Mouse (Mus musculus) left cerebral cortex, postnatal 10 days (tissue): ENCODE data around the gene Nadsyn1. TPM values are rescaled to one million over a fixed set of nuclear protein-coding genes. Genes with fewer than 3 reads are reported as not detected.

ENCODE experiments used
- DNase-seq, 2 experiments: peaks; one replicate each; pipeline ENCODE4 v3.0.0; 2021 to 2022; ENCODE audit warnings: low spot score in 2 of 2, mixed read lengths in 1 of 2; ENCODE audit errors: extremely low spot score in 1 of 2
- intact Hi-C: fragments of 180-260 bp; cut with DNase I; formaldehyde crosslinking; loops from one replicate; pipeline ENCODE4 v1.15.1; 2025
- total RNA-seq, 2 experiments: library from RNA; stranded (reverse); gene quantifications; 2 replicates each; pipeline ENCODE4 v1.2.3; 2021

The Nadsyn1 gene
- total RNA-seq, result 1 to 10 TPM; 4.3 to 5.2 TPM

DNA sequence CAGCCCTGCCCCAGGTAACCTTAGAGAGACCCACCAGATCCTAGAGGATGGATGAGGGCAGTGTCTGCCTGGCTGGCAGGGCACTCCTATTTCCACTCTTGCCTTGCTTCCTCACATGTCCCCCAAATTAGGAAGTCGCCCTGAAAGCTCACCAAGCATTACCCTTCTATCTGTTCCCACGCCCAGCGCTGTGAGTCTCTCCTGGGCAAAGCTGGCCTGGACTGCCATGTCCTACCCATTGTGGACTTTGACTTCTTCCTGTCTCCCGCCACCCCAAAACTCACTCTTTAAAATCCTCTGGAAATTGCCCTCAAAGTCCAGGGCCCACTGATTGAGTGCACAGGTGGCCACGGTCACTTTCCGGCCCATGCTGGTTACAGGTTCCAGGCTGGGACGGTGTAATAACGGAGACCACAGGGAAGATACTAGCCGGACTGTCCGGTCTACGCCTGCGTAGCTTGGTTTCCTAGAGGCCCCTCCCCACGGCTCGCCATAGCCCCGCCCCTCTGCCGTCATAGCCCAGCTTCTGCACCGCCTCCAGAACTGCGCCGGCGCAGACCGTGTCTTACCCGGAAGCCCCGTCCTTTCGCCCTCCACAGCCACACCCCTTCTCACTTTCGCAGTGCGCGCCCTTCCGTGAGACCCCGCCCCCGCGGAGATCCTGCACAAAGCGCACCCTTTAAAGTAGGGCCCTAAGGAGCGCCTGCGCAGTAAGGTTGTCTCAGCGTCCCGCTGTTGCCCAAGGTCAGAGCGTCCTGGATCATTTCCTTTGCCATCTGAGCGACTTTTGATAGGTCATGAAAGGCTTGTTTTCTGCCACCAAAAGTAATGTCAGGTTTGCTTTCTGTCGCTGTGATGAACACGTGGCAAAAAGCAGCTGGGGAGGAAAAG is at the start of gene Nadsyn1, which contains the start of gene Dhcr7:
Gene Nadsyn1 (minus strand): TSS at position 475 of the 891 bp plus-strand sequence.
Gene Dhcr7 (plus strand): TSS at position 771 of the 891 bp plus-strand sequence.
- intact Hi-C loops, result no loop called here
- peak; percentile 98 to 100 for DNase-seq

DNA sequence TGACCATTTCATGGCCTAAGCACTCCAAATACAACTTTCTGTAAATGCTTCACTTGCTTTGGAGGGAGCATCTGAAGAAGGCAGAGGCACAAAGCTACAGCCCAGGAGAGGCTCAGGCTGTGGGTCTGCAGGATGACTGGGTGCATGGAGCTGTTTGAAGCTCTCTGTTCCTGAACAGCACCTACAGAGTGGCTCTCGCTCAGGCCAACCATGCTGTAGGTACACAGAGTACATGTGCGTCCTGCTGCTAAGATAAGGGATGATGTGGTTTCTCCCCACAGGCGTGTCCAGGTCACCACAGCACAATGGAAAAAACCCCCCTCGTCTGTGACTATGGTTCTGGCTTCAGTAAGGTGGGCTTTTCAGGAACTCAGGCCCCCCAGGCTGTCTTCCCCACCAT is 46.2 kb upstream of the Nadsyn1 start:
- no peak for DNase-seq
- intact Hi-C loops, result no loop called here

DNA sequence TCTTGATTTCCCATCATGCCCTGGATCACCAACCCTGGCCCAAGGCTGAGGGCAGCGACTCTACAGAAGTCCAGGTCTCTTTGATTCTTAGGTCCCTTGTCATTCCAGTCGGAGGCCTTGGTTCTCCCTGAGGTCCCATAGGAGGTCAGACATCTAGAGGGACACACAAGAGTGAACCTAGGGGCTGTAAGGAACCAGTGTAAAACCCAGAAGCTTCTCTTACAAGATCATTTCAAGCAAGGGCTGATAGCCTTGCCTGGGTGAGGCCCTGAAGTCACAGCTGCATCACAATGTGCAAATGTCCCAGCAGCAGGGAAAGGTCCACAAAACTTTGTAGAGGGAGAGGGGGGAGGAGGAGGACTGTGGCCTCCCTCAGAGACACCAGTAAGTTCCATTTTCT is 43.9 kb upstream of the Nadsyn1 start, which contains the start of gene Gm498:
Gene Gm498 (plus strand): TSS at position 301 of the 400 bp plus-strand sequence.
- DNase-seq, result no peak
- intact Hi-C loops, result no loop called here

DNA sequence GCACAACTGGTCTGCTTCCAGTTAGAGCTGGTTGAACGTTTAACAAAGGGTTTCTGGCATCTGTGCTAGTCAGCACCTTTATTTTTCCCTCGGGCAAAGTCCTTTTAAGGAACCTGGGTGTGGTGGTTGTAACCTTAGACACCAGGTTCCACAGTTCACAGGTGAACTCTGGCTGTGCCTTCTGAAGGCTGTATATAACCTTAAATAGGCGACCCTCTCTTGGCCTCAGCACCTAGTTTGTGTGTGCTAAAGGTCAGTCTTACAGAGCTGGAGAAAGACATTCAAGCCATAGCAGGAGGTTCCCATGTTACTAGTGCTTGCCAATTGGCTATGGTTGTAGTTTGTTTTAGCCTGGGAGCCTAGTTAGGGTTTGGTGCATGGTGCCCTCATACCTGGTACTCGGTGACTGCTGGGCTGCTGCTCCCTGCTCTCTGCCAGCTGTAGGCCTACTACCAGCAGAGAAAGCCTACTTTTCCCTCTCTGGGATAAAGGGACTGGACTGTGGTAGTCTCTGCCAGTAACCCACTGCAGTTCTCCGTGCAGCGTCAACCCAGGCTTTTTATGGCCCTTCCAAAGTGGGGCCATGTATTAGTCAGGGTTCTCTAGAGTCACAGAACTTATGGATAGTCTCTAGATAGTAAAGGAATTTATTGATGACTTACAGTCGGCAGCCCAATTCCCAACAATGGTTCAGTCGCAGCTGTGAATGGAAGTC is 26.3 kb upstream of the Nadsyn1 start:
- no peak for DNase-seq
- intact Hi-C loops, result no loop called here

- intact Hi-C loops, result no loop called here
- DNase-seq, result no peak
These were observed 25.6 kb upstream of the Nadsyn1 start for GRCm38 (mm10) chr7:143848127-143848767.

- no peak for DNase-seq
- intact Hi-C loops, result no loop called here
These were observed 18.7 kb upstream of the Nadsyn1 start for GRCm38 (mm10) chr7:143841301-143841700.

- DNase-seq, result no peak
- intact Hi-C loops, result no loop called here
These were observed 17.5 kb upstream of the Nadsyn1 start for GRCm38 (mm10) chr7:143840121-143840520.

GRCm38 (mm10) chr7:143837705-143838358 is 15.2 kb upstream of the Nadsyn1 start:
- DNase-seq, result peak in 1 of 2 experiments; percentile 7
- intact Hi-C loops, result no loop called here

DNA sequence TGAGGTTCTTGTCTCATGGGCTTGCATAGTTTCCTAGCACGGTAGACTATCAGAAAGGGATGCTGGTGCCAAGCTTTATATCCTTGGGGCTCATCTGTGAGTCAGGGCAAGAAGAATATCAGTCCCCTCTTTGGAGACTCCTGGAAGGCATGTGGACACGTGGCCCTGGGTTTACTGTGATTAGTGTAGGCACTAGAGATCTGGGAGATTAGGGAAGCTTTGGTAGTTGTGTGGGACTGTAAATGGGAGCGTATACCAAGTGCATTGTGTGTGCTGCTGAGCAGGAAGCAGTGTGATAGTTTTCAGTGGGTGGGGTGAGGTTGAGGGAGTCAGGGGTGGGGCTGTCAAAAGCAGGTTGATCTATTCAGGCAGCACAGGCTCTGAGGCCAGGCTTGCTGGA is 12.3 kb upstream of the Nadsyn1 start:
- DNase-seq, result peak in 1 of 2 experiments; percentile 11
- intact Hi-C loops, result no loop called here

- DNase-seq, result no peak
- intact Hi-C loops, result no loop called here
These were observed 11.7 kb upstream of the Nadsyn1 start for GRCm38 (mm10) chr7:143834316-143834715.

DNA sequence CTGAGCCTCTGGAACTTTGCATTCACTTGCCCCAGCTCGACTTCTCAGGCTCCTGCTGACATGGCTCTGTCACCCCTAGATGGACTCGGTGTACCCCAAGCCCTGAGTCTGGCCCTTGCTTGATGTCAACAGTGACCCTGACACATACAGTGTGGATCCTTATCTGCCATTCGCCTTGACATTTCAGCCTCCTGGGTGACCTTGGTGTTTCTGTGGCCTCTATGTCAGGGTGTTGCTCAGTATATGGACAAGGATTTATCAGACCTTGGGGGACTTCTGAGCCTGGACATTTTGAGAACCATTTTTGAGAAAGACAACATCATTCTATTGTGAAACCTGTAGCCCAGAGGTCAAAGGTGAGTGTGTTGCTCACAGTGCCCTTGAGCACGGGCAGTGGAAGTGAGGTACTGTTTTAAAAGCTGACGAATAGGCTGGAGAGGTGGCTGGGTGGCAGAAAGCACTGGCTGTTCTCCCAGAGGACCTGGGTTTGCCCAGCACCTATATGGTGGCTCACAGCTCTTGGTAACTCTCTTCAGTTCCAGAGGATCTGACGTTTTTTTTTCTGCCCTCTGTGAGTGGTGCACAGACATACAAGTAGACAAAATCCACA is 11.0 kb upstream of the Nadsyn1 start:
- intact Hi-C loops, result no loop called here

GRCm38 (mm10) chr7:143832611-143833010 is 10.0 kb upstream of the Nadsyn1 start:
- intact Hi-C loops, result no loop called here
- DNase-seq, result no peak

More for the DNA sequence above, 11.0 kb upstream of the Nadsyn1 start:
- no peak for DNase-seq

- DNase-seq, result peak in 1 of 2 experiments; percentile 32
- intact Hi-C loops, result no loop called here
These were observed 9.5 kb upstream of the Nadsyn1 start for GRCm38 (mm10) chr7:143832196-143832595.

DNA sequence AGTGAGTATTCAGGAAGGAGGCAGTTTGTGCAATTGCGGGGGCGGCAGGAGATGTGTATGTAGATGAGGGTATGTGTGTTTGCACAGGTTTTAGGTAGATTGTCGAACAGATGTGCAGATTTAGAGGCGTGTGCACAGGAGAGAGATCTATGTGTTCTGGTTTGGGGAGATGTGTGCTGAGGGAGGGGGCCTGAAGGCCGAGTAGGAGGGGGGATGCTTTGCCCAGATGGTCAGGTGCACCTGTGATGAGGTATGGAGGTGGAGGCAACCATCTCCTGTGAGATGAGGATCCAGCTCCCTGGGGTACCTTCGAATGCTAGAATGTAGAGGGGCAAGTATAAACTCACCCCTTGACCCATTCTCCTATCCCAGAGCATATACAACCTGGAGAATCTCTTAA is 7.8 kb upstream of the Nadsyn1 start:
- intact Hi-C loops, result no loop called here
- no peak for DNase-seq

- peak; percentile 96 to 97 for DNase-seq
- intact Hi-C loops, result no loop called here
These were observed 7.1 kb upstream of the Nadsyn1 start for GRCm38 (mm10) chr7:143829504-143830331.

DNA sequence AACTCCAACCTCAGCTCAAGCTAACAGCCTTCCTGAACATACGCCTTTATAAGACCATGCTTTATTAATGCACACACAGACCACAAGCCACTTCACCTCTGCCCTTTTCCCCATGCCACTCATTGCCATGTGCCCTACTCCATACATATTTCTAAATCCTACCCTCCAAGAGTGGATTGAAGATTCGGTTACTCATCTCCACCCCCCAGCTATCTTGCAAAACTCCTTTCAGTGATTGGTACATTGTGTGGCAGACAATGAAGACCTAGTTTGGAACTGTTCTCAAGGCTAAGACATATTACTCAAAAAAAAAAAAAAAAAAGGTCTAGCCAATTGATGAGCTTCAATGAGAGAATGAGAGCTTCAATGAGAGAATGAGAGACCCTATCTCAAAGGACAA is 4.3 kb upstream of the Nadsyn1 start:
- intact Hi-C loops, result no loop called here
- DNase-seq, result no peak

- intact Hi-C loops, result no loop called here
- DNase-seq, result no peak
These were observed 587 bp upstream of the Nadsyn1 start for GRCm38 (mm10) chr7:143823266-143823605.

GRCm38 (mm10) chr7:143821241-143821640 is 1.4 kb downstream of the Nadsyn1 start:
- DNase-seq, result no peak
- intact Hi-C loops, result no loop called here
